Mouse (Mus musculus) embryonic facial prominence, embryonic 10.5 days (tissue): ENCODE measurements at regions not wholly inside any gene's neighbourhood (a gene's known extent, or its start where the extent isn't known, plus 50 kb on each side); places are given as distances from the start of the nearest gene placed in this dataset.

Experiments
- DNase-seq: peaks from one replicate; pipeline ENCODE4 v3.0.0-alpha.2; 2017; ENCODE audit warnings: low spot score
- H3K27ac ChIP-seq: fragments of 300-500 bp; sonication (generic); replicated peaks from 2 replicates; pipeline ENCODE4 v1.5.1; 2016; ENCODE audit warnings: mild to moderate bottlenecking
- H3K27me3 ChIP-seq: fragments of 300-500 bp; sonication (generic); replicated peaks from 2 replicates; pipeline ENCODE4 v1.6.1; 2016; ENCODE audit warnings: low read depth, mild to moderate bottlenecking; ENCODE audit not compliant: poor library complexity, severe bottlenecking
- H3K36me3 ChIP-seq: fragments of 300-500 bp; sonication (generic); replicated peaks from 2 replicates; pipeline ENCODE4 v1.6.1; 2016; ENCODE audit warnings: mild to moderate bottlenecking, moderate library complexity
- H3K4me1 ChIP-seq: fragments of 300-500 bp; sonication (generic); 2 replicates; pipeline ENCODE4 v1.6.1; 2016
- H3K4me3 ChIP-seq: fragments of 300-500 bp; sonication (generic); 2 replicates; pipeline ENCODE4 v1.5.1; 2016; ENCODE audit warnings: mild to moderate bottlenecking, moderate library complexity
- H3K9me3 ChIP-seq: fragments of 300-500 bp; sonication (generic); 2 replicates; pipeline ENCODE4 v1.6.1; 2016; ENCODE audit warnings: mild to moderate bottlenecking
- WGBS: fragments of 180-500 bp; shearing (Covaris S2); methylation state at CpG from one replicate; pipeline ENCODE4 v1.1.7; 2016; 5-methylcytosine and 5-hydroxymethylcytosine counted together

GRCm38 (mm10) chr2:166339427-166339826 lies 184.0 kb upstream of the Sulf2 start:
- Histone ChIP-seq H3K9me3 (no peaks in the 10 kb centered on the region), H3K27me3 (no peaks in the 10 kb centered on the region; the same call in 1 of the 2 replicates), H3K4me3 (no peak overlapping the region), H3K4me1 (peaks cover 70% of the 10 kb centered on the region), H3K36me3 (no peaks in the 10 kb centered on the region), H3K27ac (peak overlapping the region; percentile 91)
- 80% methylated on average over 5 of the region's 5 CpGs for WGBS
- no peak for DNase-seq

- H3K4me1 ChIP-seq, result peaks cover 68% of the 10 kb centered on the region
- H3K36me3 ChIP-seq, result no peaks in the 10 kb centered on the region
- no peaks in the 10 kb centered on the region for H3K27me3 ChIP-seq
- H3K27ac ChIP-seq, result peak overlapping the region; percentile 91
- DNase-seq, result no peak
- WGBS, result 62% methylated on average over 11 of the region's 11 CpGs
- no peak overlapping the region for H3K4me3 ChIP-seq
- no peaks in the 10 kb centered on the region for H3K9me3 ChIP-seq
Observed at GRCm38 (mm10) chr2:166338396-166339085, 183.1 kb upstream of the Sulf2 start.

GRCm38 (mm10) chr2:166337666-166338065 lies 182.2 kb upstream of the Sulf2 start:
- no peaks in the 10 kb centered on the region for H3K36me3 ChIP-seq
- 28% methylated on average over 7 of the region's 7 CpGs for WGBS
- H3K27ac ChIP-seq, result peak overlapping the region; percentile 91
- peak overlapping the region; percentile 33 for H3K4me3 ChIP-seq
- H3K4me1 ChIP-seq, result peaks cover 64% of the 10 kb centered on the region
- H3K27me3 ChIP-seq, result no peaks in the 10 kb centered on the region
- DNase-seq, result peak; percentile 67
- no peaks in the 10 kb centered on the region for H3K9me3 ChIP-seq

- WGBS, result 74% methylated on average over 5 of the region's 5 CpGs
- Histone ChIP-seq H3K9me3 (no peaks in the 10 kb centered on the region), H3K27ac (peak overlapping the region; percentile 91), H3K27me3 (no peaks in the 10 kb centered on the region), H3K4me3 (no peak overlapping the region), H3K4me1 (peaks cover 59% of the 10 kb centered on the region), H3K36me3 (no peaks in the 10 kb centered on the region)
- no peak for DNase-seq
Observed at GRCm38 (mm10) chr2:166335702-166336101, 180.2 kb upstream of the Sulf2 start.

GRCm38 (mm10) chr2:166334559-166334958 lies 179.1 kb upstream of the Sulf2 start:
- H3K27me3 ChIP-seq, result no peaks in the 10 kb centered on the region; the same call in 1 of the 2 replicates
- no peaks in the 10 kb centered on the region for H3K36me3 ChIP-seq
- H3K4me3 ChIP-seq, result no peak overlapping the region
- H3K4me1 ChIP-seq, result peaks cover 70% of the 10 kb centered on the region
- DNase-seq, result peak; percentile 56
- H3K9me3 ChIP-seq, result no peaks in the 10 kb centered on the region
- 55% methylated on average over 7 of the region's 7 CpGs for WGBS
- H3K27ac ChIP-seq, result peak overlapping the region; percentile 57

- H3K4me1 ChIP-seq, result peaks cover 71% of the 10 kb centered on the region
- no peak overlapping the region for H3K4me3 ChIP-seq
- WGBS, result 81% methylated on average over 4 of the region's 4 CpGs
- no peaks in the 10 kb centered on the region for H3K9me3 ChIP-seq
- peak overlapping the region; percentile 55; the same call in 1 of the 2 replicates for H3K27ac ChIP-seq
- no peak for DNase-seq
- H3K36me3 ChIP-seq, result no peaks in the 10 kb centered on the region
- H3K27me3 ChIP-seq, result no peaks in the 10 kb centered on the region; the same call in 1 of the 2 replicates
Observed at GRCm38 (mm10) chr2:166333818-166334217, 178.4 kb upstream of the Sulf2 start.

GRCm38 (mm10) chr2:166332748-166333417 lies 177.4 kb upstream of the Sulf2 start:
- H3K36me3 ChIP-seq, result no peaks in the 10 kb centered on the region
- WGBS, result 87% methylated on average over 13 of the region's 13 CpGs
- peak overlapping the region; percentile 49; the same call in 1 of the 2 replicates for H3K27ac ChIP-seq
- DNase-seq, result no peak
- H3K4me1 ChIP-seq, result peaks cover 62% of the 10 kb centered on the region
- H3K4me3 ChIP-seq, result no peak overlapping the region
- no peaks in the 10 kb centered on the region for H3K9me3 ChIP-seq
- H3K27me3 ChIP-seq, result no peaks in the 10 kb centered on the region; the same call in 1 of the 2 replicates

GRCm38 (mm10) chr2:166331192-166331591 lies 175.7 kb upstream of the Sulf2 start:
- no peak overlapping the region for H3K27ac ChIP-seq
- no peaks in the 10 kb centered on the region for H3K36me3 ChIP-seq
- H3K9me3 ChIP-seq, result no peaks in the 10 kb centered on the region
- peaks cover 48% of the 10 kb centered on the region for H3K4me1 ChIP-seq
- no peak overlapping the region for H3K4me3 ChIP-seq
- 91% methylated on average over 4 of the region's 4 CpGs for WGBS
- H3K27me3 ChIP-seq, result no peaks in the 10 kb centered on the region; the same call in 1 of the 2 replicates
- no peak for DNase-seq

- Histone ChIP-seq H3K27ac (peak overlapping the region; percentile 63; the same call in 1 of the 2 replicates), H3K9me3 (no peaks in the 10 kb centered on the region), H3K4me3 (no peak overlapping the region), H3K4me1 (peaks cover 47% of the 10 kb centered on the region), H3K27me3 (no peaks in the 10 kb centered on the region; the same call in 1 of the 2 replicates), H3K36me3 (no peaks in the 10 kb centered on the region)
- 74% methylated on average over 6 of the region's 6 CpGs for WGBS
- no peak for DNase-seq
Observed at GRCm38 (mm10) chr2:166330364-166330763, 174.9 kb upstream of the Sulf2 start.

- Histone ChIP-seq H3K4me3 (no peak overlapping the region), H3K27me3 (no peaks in the 10 kb centered on the region; the same call in 1 of the 2 replicates), H3K4me1 (peaks cover 49% of the 10 kb centered on the region), H3K36me3 (no peaks in the 10 kb centered on the region), H3K9me3 (no peaks in the 10 kb centered on the region), H3K27ac (peak overlapping the region; percentile 63)
- no peak for DNase-seq
- WGBS, result 81% methylated on average over 14 of the region's 14 CpGs
Observed at GRCm38 (mm10) chr2:166329556-166330340, 174.3 kb upstream of the Sulf2 start.

- Histone ChIP-seq H3K36me3 (no peaks in the 10 kb centered on the region), H3K9me3 (no peaks in the 10 kb centered on the region), H3K27ac (peak overlapping the region; percentile 49; the same call in 1 of the 2 replicates), H3K27me3 (no peaks in the 10 kb centered on the region; the same call in none of the 2 replicates), H3K4me1 (peaks cover 58% of the 10 kb centered on the region), H3K4me3 (no peak overlapping the region)
- no peak for DNase-seq
- WGBS, result 66% methylated on average over 5 of the region's 5 CpGs
Observed at GRCm38 (mm10) chr2:166326932-166327331, 171.5 kb upstream of the Sulf2 start.

GRCm38 (mm10) chr2:166324954-166325353 lies 169.5 kb upstream of the Sulf2 start:
- Histone ChIP-seq H3K9me3 (no peaks in the 10 kb centered on the region), H3K36me3 (no peaks in the 10 kb centered on the region), H3K4me1 (peaks cover 60% of the 10 kb centered on the region), H3K27ac (peak overlapping the region; percentile 48), H3K27me3 (no peaks in the 10 kb centered on the region; the same call in none of the 2 replicates), H3K4me3 (no peak overlapping the region)
- no peak for DNase-seq
- 62% methylated on average over 3 of the region's 3 CpGs for WGBS
